Mouse (Mus musculus): ENCODE measurements around the gene Btrc. TPM values are rescaled to one million over a fixed set of nuclear protein-coding genes. Genes with fewer than 3 reads are reported as not detected.

Btrc gene
- polyA plus RNA-seq, 1 experiment from 2014 or later, result 49.1 TPM

- H3K4me1 ChIP-seq, result no peaks in the 10 kb centered on the region
- H3K36me3 ChIP-seq, result peaks cover 27% of the 10 kb centered on the region
- H3K27ac ChIP-seq, result no peak overlapping the region
- no peak for ATAC-seq
- 86% methylated on average over 2 of the region's 2 CpGs for WGBS (ENCODE audit: insufficient replicate concordance)
- no peak overlapping the region for H3K4me2 ChIP-seq
- H3K4me3 ChIP-seq, result no peak overlapping the region
- no peaks in the 10 kb centered on the region for H3K9me3 ChIP-seq (replicated peaks)
- H3K9ac ChIP-seq, result no peak overlapping the region
- H3K27me3 ChIP-seq (replicated peaks), result no peaks in the 10 kb centered on the region
Observed at GRCm38 (mm10) chr19:45480490-45480889, 117.0 kb downstream of the Btrc start.

- Histone ChIP-seq H3K27me3 (replicated peaks) (no peaks in the 10 kb centered on the region), H3K36me3 (peaks cover 22% of the 10 kb centered on the region), H3K4me1 (peaks cover 1% of the 10 kb centered on the region), H3K9me3 (replicated peaks) (no peaks in the 10 kb centered on the region), H3K4me2 (no peak overlapping the region), H3K4me3 (no peak overlapping the region), H3K9ac (no peak overlapping the region), H3K27ac (no peak overlapping the region)
- 88% methylated on average over 4 of the region's 4 CpGs for WGBS (ENCODE audit: insufficient replicate concordance)
- ATAC-seq, result no peak
Observed at GRCm38 (mm10) chr19:45480951-45481350, 117.4 kb downstream of the Btrc start.

GRCm38 (mm10) chr19:45483470-45483869, 119.9 kb downstream of the Btrc start:
- Histone ChIP-seq H3K27me3 (replicated peaks) (no peaks in the 10 kb centered on the region), H3K9me3 (replicated peaks) (no peaks in the 10 kb centered on the region), H3K4me2 (no peak overlapping the region), H3K4me3 (no peak overlapping the region), H3K27ac (no peak overlapping the region), H3K36me3 (peaks cover 17% of the 10 kb centered on the region), H3K9ac (no peak overlapping the region), H3K4me1 (peaks cover 20% of the 10 kb centered on the region)
- no peak for ATAC-seq
- WGBS (ENCODE audit: insufficient replicate concordance), result 83% methylated on average over 2 of the region's 2 CpGs

- no peaks in the 10 kb centered on the region for H3K27me3 ChIP-seq (replicated peaks)
Observed at GRCm38 (mm10) chr19:45486206-45486991, 122.9 kb downstream of the Btrc start.

GRCm38 (mm10) chr19:45486992-45487387, 123.5 kb downstream of the Btrc start:
- Histone ChIP-seq H3K4me3 (no peak overlapping the region), H3K27ac (0 out of 2 replicates have a peak overlapping the region, but pooled peaks have one; percentile 12), H3K4me2 (no peak overlapping the region), H3K9me3 (replicated peaks) (no peaks in the 10 kb centered on the region), H3K36me3 (peaks cover 22% of the 10 kb centered on the region), H3K9ac (peak overlapping the region; percentile 10; the same call in 1 of the 2 replicates), H3K4me1 (peaks cover 45% of the 10 kb centered on the region), H3K27me3 (replicated peaks) (no peaks in the 10 kb centered on the region)
- WGBS (ENCODE audit: insufficient replicate concordance), result 48% methylated on average over 3 of the region's 3 CpGs
- ATAC-seq, result peak; percentile 60; the same call in 1 of the 2 replicates

More at GRCm38 (mm10) chr19:45486206-45486991, 122.9 kb downstream of the Btrc start:
- Histone ChIP-seq H3K9ac (0 out of 2 replicates have a peak overlapping the region, but pooled peaks have one; percentile 10), H3K27ac (no peak overlapping the region), H3K4me2 (no peak overlapping the region), H3K4me1 (peaks cover 45% of the 10 kb centered on the region), H3K36me3 (peaks cover 19% of the 10 kb centered on the region), H3K9me3 (replicated peaks) (no peaks in the 10 kb centered on the region), H3K4me3 (no peak overlapping the region)
- WGBS (ENCODE audit: insufficient replicate concordance), result 88% methylated on average over 6 of the region's 6 CpGs
- no peak for ATAC-seq

GRCm38 (mm10) chr19:45489961-45490360, 126.4 kb downstream of the Btrc start:
- H3K4me3 ChIP-seq, result no peak overlapping the region
- peaks cover 45% of the 10 kb centered on the region for H3K4me1 ChIP-seq
- no peak overlapping the region for H3K4me2 ChIP-seq
- WGBS (ENCODE audit: insufficient replicate concordance), result 41% methylated on average over 6 of the region's 6 CpGs
- H3K27me3 ChIP-seq (replicated peaks), result no peaks in the 10 kb centered on the region
- H3K27ac ChIP-seq, result no peak overlapping the region; the same call in 1 of the 2 replicates
- peaks cover 15% of the 10 kb centered on the region for H3K36me3 ChIP-seq
- no peak for ATAC-seq
- no peak overlapping the region for H3K9ac ChIP-seq
- no peaks in the 10 kb centered on the region for H3K9me3 ChIP-seq (replicated peaks)

- H3K9me3 ChIP-seq (replicated peaks), result no peaks in the 10 kb centered on the region
- H3K36me3 ChIP-seq, result peaks cover 14% of the 10 kb centered on the region
- H3K27me3 ChIP-seq (replicated peaks), result no peaks in the 10 kb centered on the region
- WGBS (ENCODE audit: insufficient replicate concordance), result 71% methylated on average over 7 of the region's 7 CpGs
- ATAC-seq, result no peak
- H3K4me2 ChIP-seq, result no peak overlapping the region
- H3K4me1 ChIP-seq, result peaks cover 40% of the 10 kb centered on the region
- no peak overlapping the region for H3K9ac ChIP-seq
- no peak overlapping the region for H3K27ac ChIP-seq
- H3K4me3 ChIP-seq, result no peak overlapping the region
Observed at GRCm38 (mm10) chr19:45491246-45491645, 127.7 kb downstream of the Btrc start.

- ATAC-seq, result no peak
- 82% methylated on average over 10 of the region's 10 CpGs for WGBS (ENCODE audit: insufficient replicate concordance)
Observed at GRCm38 (mm10) chr19:45494121-45494775, 130.7 kb downstream of the Btrc start.

GRCm38 (mm10) chr19:45505446-45505845, 141.9 kb downstream of the Btrc start:
- WGBS (ENCODE audit: insufficient replicate concordance), result 77% methylated on average over 7 of the region's 7 CpGs

More at GRCm38 (mm10) chr19:45494121-45494775, 130.7 kb downstream of the Btrc start:
- Histone ChIP-seq H3K9ac (no peak overlapping the region), H3K9me3 (replicated peaks) (no peaks in the 10 kb centered on the region), H3K4me2 (no peak overlapping the region), H3K4me3 (no peak overlapping the region), H3K36me3 (peaks cover 14% of the 10 kb centered on the region), H3K4me1 (peaks cover 16% of the 10 kb centered on the region), H3K27ac (no peak overlapping the region), H3K27me3 (replicated peaks) (no peaks in the 10 kb centered on the region)

GRCm38 (mm10) chr19:45507531-45507930, 144.0 kb downstream of the Btrc start:
- no peak overlapping the region for H3K27ac ChIP-seq

More at GRCm38 (mm10) chr19:45505446-45505845, 141.9 kb downstream of the Btrc start:
- Histone ChIP-seq H3K9ac (no peak overlapping the region), H3K27me3 (replicated peaks) (no peaks in the 10 kb centered on the region), H3K27ac (no peak overlapping the region), H3K4me2 (no peak overlapping the region), H3K4me1 (peaks cover 18% of the 10 kb centered on the region), H3K9me3 (replicated peaks) (no peaks in the 10 kb centered on the region), H3K36me3 (peaks cover 62% of the 10 kb centered on the region), H3K4me3 (no peak overlapping the region)
- no peak for ATAC-seq

GRCm38 (mm10) chr19:45510680-45511079, 147.1 kb downstream of the Btrc start:
- peaks cover 80% of the 10 kb centered on the region for H3K36me3 ChIP-seq
- H3K27me3 ChIP-seq (replicated peaks), result no peaks in the 10 kb centered on the region
- no peaks in the 10 kb centered on the region for H3K9me3 ChIP-seq (replicated peaks)
- 43% methylated on average over 3 of the region's 3 CpGs for WGBS (ENCODE audit: insufficient replicate concordance)
- no peak overlapping the region for H3K4me3 ChIP-seq
- ATAC-seq, result peak; percentile 49; the same call in 1 of the 2 replicates
- H3K4me1 ChIP-seq, result peaks cover 11% of the 10 kb centered on the region; the same call in 1 of the 2 replicates
- no peak overlapping the region for H3K9ac ChIP-seq
- no peak overlapping the region for H3K27ac ChIP-seq
- no peak overlapping the region for H3K4me2 ChIP-seq

More at GRCm38 (mm10) chr19:45507531-45507930, 144.0 kb downstream of the Btrc start:
- H3K36me3 ChIP-seq, result peaks cover 77% of the 10 kb centered on the region
- no peaks in the 10 kb centered on the region for H3K9me3 ChIP-seq (replicated peaks)
- WGBS (ENCODE audit: insufficient replicate concordance), result 87% methylated on average over 19 of the region's 19 CpGs
- no peaks in the 10 kb centered on the region for H3K27me3 ChIP-seq (replicated peaks)
- no peak for ATAC-seq
- no peak overlapping the region for H3K9ac ChIP-seq
- peaks cover 22% of the 10 kb centered on the region for H3K4me1 ChIP-seq
- no peak overlapping the region for H3K4me3 ChIP-seq
- no peak overlapping the region for H3K4me2 ChIP-seq

- no peak overlapping the region for H3K27ac ChIP-seq
- H3K9me3 ChIP-seq (replicated peaks), result no peaks in the 10 kb centered on the region
- peaks cover 84% of the 10 kb centered on the region for H3K36me3 ChIP-seq
- 85% methylated on average over 4 of the region's 4 CpGs for WGBS (ENCODE audit: insufficient replicate concordance)
- no peak overlapping the region for H3K4me2 ChIP-seq
- H3K9ac ChIP-seq, result no peak overlapping the region
- ATAC-seq, result no peak
- H3K27me3 ChIP-seq (replicated peaks), result no peaks in the 10 kb centered on the region
- peaks cover 11% of the 10 kb centered on the region; the same call in 1 of the 2 replicates for H3K4me1 ChIP-seq
- H3K4me3 ChIP-seq, result no peak overlapping the region
Observed at GRCm38 (mm10) chr19:45511406-45511805, 147.9 kb downstream of the Btrc start.
